Mouse (Mus musculus): Measurements from ENCODE around the gene Arhgap23. TPM values are rescaled to one million over a fixed set of nuclear protein-coding genes. Genes with fewer than 3 reads are reported as not detected.
A peak's percentile ranks its signal among the peaks of the same experiment; 100 is the strongest.

Arhgap23 gene
- polyA plus RNA-seq, 1 experiment from 2014 or later = 4.3 TPM

DNA sequence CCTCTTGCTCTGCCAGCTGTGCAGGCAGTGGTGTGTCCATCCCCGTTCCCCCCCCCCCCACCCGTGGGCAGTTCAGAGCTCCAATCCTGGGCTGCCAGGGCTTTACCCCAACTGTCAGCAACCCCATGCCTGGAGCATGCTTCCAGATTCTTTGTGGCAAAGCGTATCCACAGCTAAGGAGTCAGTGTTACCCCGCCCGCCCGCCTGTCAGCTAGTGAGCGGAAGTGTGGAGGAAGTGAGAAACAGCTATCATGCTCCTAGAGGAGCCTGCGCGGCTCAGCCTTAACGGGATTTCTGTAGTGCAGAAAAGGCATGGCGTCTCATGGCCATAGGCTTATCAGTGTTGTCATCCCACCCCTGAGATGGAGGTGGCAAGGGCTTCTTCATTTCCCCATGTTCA, 21.2 kb upstream of the Arhgap23 start:
- Histone ChIP-seq H3K36me3 (ENCODE audit: control insufficient read depth, insufficient read depth, low read length) (peaks cover 23% of the 10 kb centered on the region), H3K27me3 (ENCODE audit: control insufficient read depth, insufficient read depth, low read length) (no peaks in the 10 kb centered on the region), H3K27ac (replicated peaks) (no peak overlapping the region), H3K9me3 (ENCODE audit: control insufficient read depth, low read length) (no peaks in the 10 kb centered on the region), H3K4me3 (ENCODE audit: low read depth, low read length) (no peak overlapping the region), H3K4me1 (replicated peaks; ENCODE audit: control insufficient read depth, insufficient read depth) (no peaks in the 10 kb centered on the region), H3K9ac (ENCODE audit: low read length) (no peak overlapping the region), H3K4me2 (replicated peaks; ENCODE audit: low read depth) (no peak overlapping the region)
- ATAC-seq (ENCODE audit: low FRiP score, low TSS enrichment) (no peak), DNase-seq (ENCODE audit: low spot score) (no peak)
- TF ChIP-seq CTCF (IDR thresholded peaks at IDR 0.05; ENCODE audit: low read depth) (no peak), EP300 (optimal IDR thresholded peaks at IDR 0.05) (no peak)
- WGBS = 74% methylated on average over 11 of the region's 11 CpGs

DNA sequence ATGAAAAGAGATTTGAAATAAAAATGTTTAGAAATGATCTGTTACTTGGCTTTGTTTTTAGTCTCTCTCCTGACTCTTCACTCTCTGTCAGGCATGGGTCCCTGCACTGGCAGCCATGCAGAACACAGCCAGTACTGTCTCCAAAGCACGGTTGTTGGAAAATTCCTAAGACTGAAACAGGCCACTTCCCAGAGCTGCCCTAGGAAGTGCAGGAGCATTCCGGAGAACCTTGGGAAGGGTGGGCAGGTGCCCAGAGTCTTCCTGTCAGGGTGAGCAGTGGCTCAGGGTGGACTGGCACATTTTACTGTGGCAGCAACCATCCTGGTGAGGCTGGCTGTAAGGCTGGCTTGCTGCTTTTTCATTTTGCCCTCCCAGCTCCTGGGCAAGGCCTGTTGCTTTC, 16.8 kb upstream of the Arhgap23 start:
- DNase-seq (ENCODE audit: low spot score) (no peak), ATAC-seq (ENCODE audit: low FRiP score, low TSS enrichment) (no peak)
- 73% methylated on average over 2 of the region's 2 CpGs for WGBS
- H3K27ac ChIP-seq (replicated peaks) = no peak overlapping the region
- H3K9ac ChIP-seq (ENCODE audit: low read length) = no peak overlapping the region
- H3K4me2 ChIP-seq (replicated peaks; ENCODE audit: low read depth) = no peak overlapping the region
- H3K36me3 ChIP-seq (ENCODE audit: control insufficient read depth, insufficient read depth, low read length) = no peaks in the 10 kb centered on the region; the same call in 1 of the 2 replicates
- H3K4me3 ChIP-seq (ENCODE audit: low read depth, low read length) = no peak overlapping the region
- H3K27me3 ChIP-seq (ENCODE audit: control insufficient read depth, insufficient read depth, low read length) = no peaks in the 10 kb centered on the region
- TF ChIP-seq CTCF (IDR thresholded peaks at IDR 0.05; ENCODE audit: low read depth) = no peak
- no peak for TF ChIP-seq EP300 (optimal IDR thresholded peaks at IDR 0.05)
- no peaks in the 10 kb centered on the region for H3K9me3 ChIP-seq (ENCODE audit: control insufficient read depth, low read length)
- H3K4me1 ChIP-seq (replicated peaks; ENCODE audit: control insufficient read depth, insufficient read depth) = no peaks in the 10 kb centered on the region

DNA sequence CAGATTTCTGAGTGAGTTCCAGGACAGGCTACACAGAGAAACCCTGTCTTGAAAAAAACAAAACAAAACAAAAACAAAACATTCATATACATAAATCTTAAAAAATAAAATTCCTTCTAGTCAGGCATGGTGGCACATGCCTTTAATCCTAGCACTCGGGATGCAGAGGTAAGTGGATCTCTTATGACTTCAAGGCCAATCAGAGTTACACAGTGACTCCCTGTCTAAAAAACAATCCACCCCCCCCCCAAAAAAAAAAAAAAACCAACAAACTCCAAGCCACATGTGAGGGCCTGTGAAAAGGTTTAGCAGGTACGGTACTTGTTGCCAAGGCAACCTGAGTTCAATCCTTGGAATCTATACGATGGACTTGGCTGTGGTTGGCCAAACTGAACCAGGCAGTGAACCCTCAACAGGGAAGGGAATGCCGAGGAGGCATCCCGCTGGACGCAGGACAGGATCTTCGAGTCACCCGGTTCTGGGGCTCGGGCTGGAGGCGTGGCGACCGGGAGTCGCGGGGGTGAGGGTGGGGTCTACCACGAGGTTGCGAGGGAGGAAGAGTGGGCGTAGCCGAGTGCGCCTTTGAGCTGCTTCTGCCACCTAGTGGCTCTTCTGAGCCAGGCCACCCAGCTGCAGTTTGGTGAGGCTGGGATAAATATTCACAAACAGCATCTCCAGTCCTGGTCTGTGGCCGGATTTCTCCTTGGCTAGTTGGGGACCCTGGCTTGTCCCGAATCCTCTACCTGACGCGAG, 15.2 kb upstream of the Arhgap23 start:
- Histone ChIP-seq H3K9ac (ENCODE audit: low read length) (no peak overlapping the region), H3K27me3 (ENCODE audit: control insufficient read depth, insufficient read depth, low read length) (no peaks in the 10 kb centered on the region), H3K4me1 (replicated peaks; ENCODE audit: control insufficient read depth, insufficient read depth) (peaks cover 5% of the 10 kb centered on the region), H3K9me3 (ENCODE audit: control insufficient read depth, low read length) (no peaks in the 10 kb centered on the region), H3K4me2 (replicated peaks; ENCODE audit: low read depth) (peak overlapping the region; percentile 42), H3K4me3 (ENCODE audit: low read depth, low read length) (0 out of 2 replicates have a peak overlapping the region, but pooled peaks have one; percentile 10), H3K36me3 (ENCODE audit: control insufficient read depth, insufficient read depth, low read length) (no peaks in the 10 kb centered on the region), H3K27ac (replicated peaks) (no peak overlapping the region)
- 3% methylated on average over 23 of the region's 23 CpGs for WGBS
- ATAC-seq (ENCODE audit: low FRiP score, low TSS enrichment) = peak; percentile 77
- DNase-seq (ENCODE audit: low spot score) = peak; percentile 87
- TF ChIP-seq CTCF (IDR thresholded peaks at IDR 0.05; ENCODE audit: low read depth) (peak; percentile 96), EP300 (optimal IDR thresholded peaks at IDR 0.05) (no peak)

DNA sequence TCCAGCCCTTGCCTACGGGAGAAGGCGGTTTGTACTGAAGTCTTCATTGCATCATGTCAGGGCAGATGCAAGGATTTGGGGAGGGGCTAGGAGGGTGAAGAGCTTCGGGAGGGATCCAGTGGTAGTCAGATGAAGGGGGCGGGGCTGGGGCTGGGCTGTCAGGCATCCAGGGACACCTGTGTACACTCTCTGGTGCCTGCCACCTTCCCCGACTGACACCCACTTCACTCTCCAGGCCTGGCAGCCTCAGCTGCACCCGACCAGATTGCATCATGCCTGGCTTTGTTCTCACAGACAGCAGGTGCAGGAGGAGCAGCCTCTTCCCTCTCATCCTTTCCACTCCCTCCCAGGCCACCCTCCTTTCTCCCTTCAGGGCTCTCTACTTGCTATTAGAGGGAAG, 14.3 kb upstream of the Arhgap23 start:
- Histone ChIP-seq H3K9me3 (ENCODE audit: control insufficient read depth, low read length) (no peaks in the 10 kb centered on the region), H3K36me3 (ENCODE audit: control insufficient read depth, insufficient read depth, low read length) (no peaks in the 10 kb centered on the region), H3K27ac (replicated peaks) (no peak overlapping the region), H3K4me1 (replicated peaks; ENCODE audit: control insufficient read depth, insufficient read depth) (peaks cover 7% of the 10 kb centered on the region), H3K9ac (ENCODE audit: low read length) (no peak overlapping the region), H3K27me3 (ENCODE audit: control insufficient read depth, insufficient read depth, low read length) (no peaks in the 10 kb centered on the region), H3K4me2 (replicated peaks; ENCODE audit: low read depth) (no peak overlapping the region), H3K4me3 (ENCODE audit: low read depth, low read length) (no peak overlapping the region)
- WGBS = 22% methylated on average over 5 of the region's 6 CpGs
- no peak for DNase-seq (ENCODE audit: low spot score)
- no peak for TF ChIP-seq CTCF (IDR thresholded peaks at IDR 0.05; ENCODE audit: low read depth)
- TF ChIP-seq EP300 (optimal IDR thresholded peaks at IDR 0.05) = no peak
- ATAC-seq (ENCODE audit: low FRiP score, low TSS enrichment) = no peak

DNA sequence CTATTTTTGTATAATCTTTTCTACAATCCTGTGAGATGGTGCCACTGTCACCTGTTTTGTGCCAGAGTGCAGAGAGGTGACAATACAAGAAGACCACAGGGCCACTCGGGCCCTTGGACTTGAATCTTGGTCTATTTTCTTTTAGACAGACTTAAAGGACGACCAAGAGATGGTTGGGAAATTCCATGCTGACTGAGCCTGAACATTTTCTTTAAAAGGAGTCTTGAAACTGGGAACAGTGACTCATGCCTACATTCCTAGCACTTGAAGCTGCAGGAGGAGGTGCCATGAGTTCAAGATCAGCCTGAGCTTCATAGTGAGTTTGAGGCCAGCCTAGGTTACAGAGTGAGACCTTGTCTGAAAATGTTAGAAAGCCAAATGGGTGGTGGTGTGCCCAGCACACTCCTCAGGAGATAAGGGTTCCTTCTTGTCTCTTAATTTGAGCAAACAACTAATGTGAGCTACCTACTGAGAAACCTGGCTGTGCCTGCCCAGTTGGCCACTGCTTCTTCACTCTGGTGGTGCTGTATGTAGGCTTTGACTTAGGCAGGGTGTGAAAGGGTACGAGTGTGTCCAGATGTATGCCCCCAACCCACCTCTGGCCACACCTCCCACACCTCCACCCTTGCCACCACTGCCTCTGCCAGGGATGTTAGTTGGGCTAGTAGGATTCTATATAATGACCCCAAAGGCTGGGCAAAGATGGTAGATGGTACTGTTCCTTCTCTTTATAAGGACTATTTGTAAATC, 13.5 kb upstream of the Arhgap23 start:
- TF ChIP-seq EP300 (optimal IDR thresholded peaks at IDR 0.05) = no peak
- no peak for TF ChIP-seq CTCF (IDR thresholded peaks at IDR 0.05; ENCODE audit: low read depth)
- H3K4me3 ChIP-seq (ENCODE audit: low read depth, low read length) = no peak overlapping the region
- peaks cover 7% of the 10 kb centered on the region for H3K4me1 ChIP-seq (replicated peaks; ENCODE audit: control insufficient read depth, insufficient read depth)
- no peaks in the 10 kb centered on the region for H3K27me3 ChIP-seq (ENCODE audit: control insufficient read depth, insufficient read depth, low read length)
- H3K9me3 ChIP-seq (ENCODE audit: control insufficient read depth, low read length) = no peaks in the 10 kb centered on the region
- no peak for ATAC-seq (ENCODE audit: low FRiP score, low TSS enrichment)
- DNase-seq (ENCODE audit: low spot score) = no peak
- 66% methylated on average over 3 of the region's 3 CpGs for WGBS
- H3K27ac ChIP-seq (replicated peaks) = no peak overlapping the region
- H3K4me2 ChIP-seq (replicated peaks; ENCODE audit: low read depth) = no peak overlapping the region
- no peak overlapping the region for H3K9ac ChIP-seq (ENCODE audit: low read length)
- no peaks in the 10 kb centered on the region for H3K36me3 ChIP-seq (ENCODE audit: control insufficient read depth, insufficient read depth, low read length)

DNA sequence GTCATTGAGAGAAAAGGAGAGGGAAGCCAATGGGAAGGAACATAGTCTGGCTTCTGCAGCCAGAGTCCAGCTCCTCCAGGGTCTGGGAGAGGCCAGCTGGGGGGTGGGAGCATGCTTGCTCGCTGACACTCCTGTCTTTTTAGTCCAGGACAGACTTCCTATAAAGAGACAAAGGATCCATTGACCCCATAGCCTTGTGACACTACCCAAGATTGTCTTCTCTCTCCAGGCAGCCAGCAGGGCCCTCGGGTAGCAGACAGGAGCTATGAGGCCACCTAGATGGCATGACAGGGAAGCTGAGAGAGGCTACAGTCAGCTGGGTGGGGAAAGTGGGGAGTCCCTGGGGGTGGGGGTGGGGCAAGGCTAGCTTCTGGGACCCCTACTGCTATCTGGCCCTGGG, 12.6 kb upstream of the Arhgap23 start:
- DNase-seq (ENCODE audit: low spot score) (no peak), ATAC-seq (ENCODE audit: low FRiP score, low TSS enrichment) (no peak)
- Histone ChIP-seq H3K4me2 (replicated peaks; ENCODE audit: low read depth) (no peak overlapping the region), H3K9ac (ENCODE audit: low read length) (no peak overlapping the region), H3K4me3 (ENCODE audit: low read depth, low read length) (no peak overlapping the region), H3K4me1 (replicated peaks; ENCODE audit: control insufficient read depth, insufficient read depth) (peaks cover 7% of the 10 kb centered on the region), H3K9me3 (ENCODE audit: control insufficient read depth, low read length) (no peaks in the 10 kb centered on the region), H3K36me3 (ENCODE audit: control insufficient read depth, insufficient read depth, low read length) (no peaks in the 10 kb centered on the region), H3K27me3 (ENCODE audit: control insufficient read depth, insufficient read depth, low read length) (no peaks in the 10 kb centered on the region), H3K27ac (replicated peaks) (no peak overlapping the region)
- TF ChIP-seq CTCF (IDR thresholded peaks at IDR 0.05; ENCODE audit: low read depth) = no peak
- TF ChIP-seq EP300 (optimal IDR thresholded peaks at IDR 0.05) = no peak
- 47% methylated on average over 2 of the region's 2 CpGs for WGBS

All from stomach, postnatal 0 days (tissue).